Mouse (Mus musculus): ENCODE data around the gene Thap11. TPM values are rescaled to one million over a fixed set of nuclear protein-coding genes. Genes with fewer than 3 reads are reported as not detected.

Thap11 gene
- polyA plus RNA-seq, 1 experiment, result 41.5 TPM

DNA sequence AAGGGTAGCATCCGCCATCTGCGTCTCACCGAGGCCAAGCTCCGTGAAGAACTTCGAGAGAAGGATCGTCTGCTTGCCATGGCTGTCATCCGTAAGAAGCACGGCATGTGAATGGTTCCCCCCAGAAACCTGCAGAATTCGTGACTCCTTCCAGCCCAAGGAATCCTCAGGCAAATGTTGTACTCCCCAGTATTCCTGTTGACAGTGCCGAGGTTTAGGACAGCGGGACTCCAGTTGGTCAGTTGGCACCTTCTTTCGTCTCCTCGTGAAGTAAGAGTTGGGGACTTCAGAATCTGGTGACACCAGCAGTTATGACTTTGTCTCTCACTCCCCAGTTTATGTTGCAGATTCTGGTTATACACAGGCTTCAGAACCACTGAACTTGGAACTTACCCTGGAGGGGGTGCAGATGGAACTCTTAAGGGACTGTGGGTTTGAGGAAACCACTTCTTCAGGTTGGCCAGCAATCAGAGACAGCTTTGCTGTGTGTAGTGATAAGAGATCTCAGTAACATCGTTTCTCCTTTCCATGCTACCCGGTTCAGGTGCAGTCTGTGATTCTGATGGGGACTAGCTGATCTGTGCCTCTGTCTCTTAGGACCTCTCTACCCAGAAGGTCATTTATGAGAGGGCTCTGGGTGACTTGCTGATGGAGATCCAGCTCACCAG lies 1.4 kb downstream of the Thap11 start:
- Histone ChIP-seq H3K4me3 (ENCODE audit: insufficient read depth, low read depth, low read length) (peak overlapping the region; percentile 63), H3K36me3 (ENCODE audit: control insufficient read depth, insufficient read depth, low read length) (no peaks in the 10 kb centered on the region), H3K27ac (ENCODE audit: insufficient read depth, low read depth, low read length) (no peak overlapping the region), H3K27me3 (replicated peaks; ENCODE audit: control insufficient read depth, insufficient read depth, low read length) (no peaks in the 10 kb centered on the region), H3K4me1 (ENCODE audit: control insufficient read depth, insufficient read depth, low read length) (peaks cover 11% of the 10 kb centered on the region; the same call in 1 of the 2 replicates)
- TF ChIP-seq POLR2A (IDR thresholded peaks at IDR 0.05; ENCODE audit: low read depth, low read length) (no peak), CTCF (conservative IDR thresholded peaks at IDR 0.05; ENCODE audit: insufficient read depth, insufficient read length, low read depth, low read length) (no peak)
- DNase-seq, result no peak
- 13% methylated on average over 15 of the region's 15 CpGs for WGBS

DNA sequence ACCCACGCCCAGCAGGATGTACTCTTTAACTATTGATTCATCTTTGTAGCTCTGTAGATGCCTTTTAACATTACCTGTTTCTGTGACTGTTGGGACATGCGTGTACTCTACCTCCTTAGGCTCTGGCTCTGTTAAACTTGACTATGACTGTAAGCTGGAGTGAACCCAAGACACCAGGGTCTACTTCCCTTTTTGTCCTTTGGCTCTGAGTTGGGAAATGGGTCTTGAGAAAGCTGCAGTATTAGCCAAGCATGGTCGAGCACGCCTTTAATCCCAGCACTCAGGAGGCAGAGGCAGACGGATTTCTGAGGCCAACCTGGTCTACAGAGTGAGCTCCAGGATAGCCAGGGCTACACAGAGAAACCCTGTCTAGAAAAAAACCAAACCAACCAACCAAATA lies 3.6 kb downstream of the Thap11 start:
- 85% methylated on average over 5 of the region's 5 CpGs for WGBS
- Histone ChIP-seq H3K4me1 (ENCODE audit: control insufficient read depth, insufficient read depth, low read length) (peaks cover 18% of the 10 kb centered on the region; the same call in 1 of the 2 replicates), H3K27ac (ENCODE audit: insufficient read depth, low read depth, low read length) (no peak overlapping the region)

DNA sequence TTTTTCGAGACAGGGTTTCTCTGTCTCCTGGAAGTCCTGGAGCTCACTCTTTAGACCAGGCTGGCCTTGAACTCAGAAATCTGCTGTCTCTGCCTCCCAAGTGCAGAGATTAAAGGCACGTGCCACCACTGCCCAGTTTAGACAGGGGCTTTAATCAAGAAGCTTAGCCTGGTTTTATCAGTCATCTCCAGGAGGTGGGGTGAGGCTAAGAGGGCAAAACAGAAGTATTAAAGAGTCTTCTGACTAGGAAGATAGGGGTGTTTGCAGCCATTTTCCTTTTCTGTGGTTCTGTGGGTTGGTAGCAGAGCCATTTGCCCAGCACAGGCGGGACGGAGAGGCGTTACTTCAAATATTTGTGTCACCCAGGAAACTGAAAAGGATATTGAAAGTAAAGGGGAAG lies 4.4 kb downstream of the Thap11 start:
- DNase-seq, result no peak
- Histone ChIP-seq H3K27ac (ENCODE audit: insufficient read depth, low read depth, low read length) (no peak overlapping the region), H3K4me3 (ENCODE audit: insufficient read depth, low read depth, low read length) (no peak overlapping the region), H3K36me3 (ENCODE audit: control insufficient read depth, insufficient read depth, low read length) (no peaks in the 10 kb centered on the region), H3K4me1 (ENCODE audit: control insufficient read depth, insufficient read depth, low read length) (peaks cover 18% of the 10 kb centered on the region; the same call in 1 of the 2 replicates), H3K27me3 (replicated peaks; ENCODE audit: control insufficient read depth, insufficient read depth, low read length) (no peaks in the 10 kb centered on the region)
- 77% methylated on average over 5 of the region's 5 CpGs for WGBS
- no peak for TF ChIP-seq POLR2A (IDR thresholded peaks at IDR 0.05; ENCODE audit: low read depth, low read length)
- TF ChIP-seq CTCF (conservative IDR thresholded peaks at IDR 0.05; ENCODE audit: insufficient read depth, insufficient read length, low read depth, low read length), result no peak

More for the DNA sequence above, 3.6 kb downstream of the Thap11 start:
- Histone ChIP-seq H3K36me3 (ENCODE audit: control insufficient read depth, insufficient read depth, low read length) (no peaks in the 10 kb centered on the region), H3K4me3 (ENCODE audit: insufficient read depth, low read depth, low read length) (no peak overlapping the region), H3K27me3 (replicated peaks; ENCODE audit: control insufficient read depth, insufficient read depth, low read length) (no peaks in the 10 kb centered on the region)
- no peak for TF ChIP-seq CTCF (conservative IDR thresholded peaks at IDR 0.05; ENCODE audit: insufficient read depth, insufficient read length, low read depth, low read length)
- no peak for DNase-seq

- no peaks in the 10 kb centered on the region for H3K36me3 ChIP-seq (ENCODE audit: control insufficient read depth, insufficient read depth, low read length)
- H3K4me1 ChIP-seq (ENCODE audit: control insufficient read depth, insufficient read depth, low read length), result peaks cover 18% of the 10 kb centered on the region; the same call in 1 of the 2 replicates
- peak; percentile 20 for TF ChIP-seq POLR2A (IDR thresholded peaks at IDR 0.05; ENCODE audit: low read depth, low read length)
- TF ChIP-seq CTCF (conservative IDR thresholded peaks at IDR 0.05; ENCODE audit: insufficient read depth, insufficient read length, low read depth, low read length), result 0 out of 2 replicates have a peak, but pooled peaks have one; percentile 11
- no peaks in the 10 kb centered on the region for H3K27me3 ChIP-seq (replicated peaks; ENCODE audit: control insufficient read depth, insufficient read depth, low read length)
- WGBS, result under 1% methylated on average over 59 of the region's 59 CpGs
- DNase-seq, result peak; percentile 99
- peak within 1 kb of the TSS; percentile 62 for H3K27ac ChIP-seq (ENCODE audit: insufficient read depth, low read depth, low read length)
- H3K4me3 ChIP-seq (ENCODE audit: insufficient read depth, low read depth, low read length), result peak within 1 kb of the TSS; percentile 98
Observed at GRCm38 (mm10) chr8:105860143-105860981, 5.4 kb downstream of the Thap11 start, which contains the start of gene Nutf2. Gene Nutf2, plus strand, starts transcription at chr8:105860580.

- Histone ChIP-seq H3K4me3 (ENCODE audit: insufficient read depth, low read depth, low read length) (no peak overlapping the region), H3K4me1 (ENCODE audit: control insufficient read depth, insufficient read depth, low read length) (peaks cover 10% of the 10 kb centered on the region; the same call in 1 of the 2 replicates), H3K27ac (ENCODE audit: insufficient read depth, low read depth, low read length) (no peak overlapping the region), H3K36me3 (ENCODE audit: control insufficient read depth, insufficient read depth, low read length) (no peaks in the 10 kb centered on the region), H3K27me3 (replicated peaks; ENCODE audit: control insufficient read depth, insufficient read depth, low read length) (no peaks in the 10 kb centered on the region)
- DNase-seq, result peak; percentile 13
- TF ChIP-seq CTCF (conservative IDR thresholded peaks at IDR 0.05; ENCODE audit: insufficient read depth, insufficient read length, low read depth, low read length), result no peak
- no peak for TF ChIP-seq POLR2A (IDR thresholded peaks at IDR 0.05; ENCODE audit: low read depth, low read length)
- 6% methylated on average over 1 of the region's 1 CpGs for WGBS
Observed at GRCm38 (mm10) chr8:105861951-105862350, 7.0 kb downstream of the Thap11 start.

GRCm38 (mm10) chr8:105866364-105867029 lies 11.6 kb downstream of the Thap11 start:
- Histone ChIP-seq H3K27me3 (replicated peaks; ENCODE audit: control insufficient read depth, insufficient read depth, low read length) (no peaks in the 10 kb centered on the region), H3K4me3 (ENCODE audit: insufficient read depth, low read depth, low read length) (no peak overlapping the region), H3K27ac (ENCODE audit: insufficient read depth, low read depth, low read length) (no peak overlapping the region), H3K36me3 (ENCODE audit: control insufficient read depth, insufficient read depth, low read length) (no peaks in the 10 kb centered on the region), H3K4me1 (ENCODE audit: control insufficient read depth, insufficient read depth, low read length) (peaks cover 5% of the 10 kb centered on the region; the same call in 1 of the 2 replicates)
- no peak for DNase-seq
- TF ChIP-seq CTCF (conservative IDR thresholded peaks at IDR 0.05; ENCODE audit: insufficient read depth, insufficient read length, low read depth, low read length), result peak; percentile 40
- TF ChIP-seq POLR2A (IDR thresholded peaks at IDR 0.05; ENCODE audit: low read depth, low read length), result no peak
- WGBS, result 83% methylated on average over 6 of the region's 6 CpGs
